Comparison of ENCODE assay signal across 9 mouse cellular contexts in genomic region chrX:48019940-48020339, GRCm38 (mm10). TPM values are rescaled to one million over a fixed set of nuclear protein-coding genes. Genes with fewer than 3 reads are reported as not detected.
DNase-seq lines count a peak whose midpoint lies in the region.
"Had no signal": no experiment of that assay in that cellular context is flagged by ENCODE, and none has a peak within 500 bp of the region (broad histone marks: within the 10 kb centered on the region; RNA-seq: fewer than 3 reads in every experiment).

No protein-coding gene starts in this region.

- no peaks in the 10 kb centered on the region for H3K4me1 ChIP-seq in limb, embryonic 10.5 days
- H3K4me1 ChIP-seq: embryonic facial prominence, embryonic 15.5 days had no signal

- DNase-seq in urinary bladder, adult 18-20 months (ENCODE audit: low spot score in 2 of 2): peak; percentile 24 to 38
- no peak for DNase-seq in urinary bladder, postnatal 10 days (ENCODE audit: low spot score)
- DNase-seq in cerebellum, postnatal 10 days: peak; percentile 86 to 91
- DNase-seq in gastrocnemius, postnatal 14 days: peak; percentile 52
- peak; percentile 32 to 73 for DNase-seq in kidney, adult 8-10 months
- peak; percentile 69 for DNase-seq in limb, embryonic 10.5 days (ENCODE audit: low spot score)
- DNase-seq in ovary, postnatal 14 days (ENCODE audit: low spot score): peak; percentile 61
- DNase-seq in thymus, postnatal 25 days: peak; percentile 76

- intact Hi-C loops in gastrocnemius, postnatal 14 days (cut with DNase I; ENCODE audit: low total_unique reads): no loop called here

- peaks cover 22% of the 10 kb centered on the region for H3K27me3 ChIP-seq in limb, embryonic 10.5 days (ENCODE audit: low read depth, poor library complexity, severe bottlenecking)

- no peak overlapping the region for H3K27ac ChIP-seq in limb, embryonic 10.5 days
- H3K27ac ChIP-seq: embryonic facial prominence, embryonic 15.5 days had no signal

- no peaks in the 10 kb centered on the region for H3K9me3 ChIP-seq in limb, embryonic 10.5 days (replicated peaks)
- H3K9me3 ChIP-seq: embryonic facial prominence, embryonic 15.5 days had no signal

- H3K36me3 ChIP-seq in limb, embryonic 10.5 days: no peaks in the 10 kb centered on the region
- H3K36me3 ChIP-seq: embryonic facial prominence, embryonic 15.5 days had no signal

- 10% methylated on average over 5 of the region's 5 CpGs for WGBS in limb, embryonic 10.5 days

- H3K4me3 ChIP-seq in limb, embryonic 10.5 days: no peak overlapping the region
- H3K4me3 ChIP-seq: embryonic facial prominence, embryonic 15.5 days had no signal

RNA-seq across cellular contexts. Expression of gene Apln, which starts 14.7 kb away (rescaled TPM):
- total RNA-seq in gastrocnemius, postnatal 14 days (2021): 10 to 100 TPM in 1 of 2 experiments, 1 to 10 TPM in 1; 9.1 to 16.8 TPM
- polyA plus RNA-seq in limb, embryonic 10.5 days (2016; fragmentation: Nextera tagmentation; extraction: Ambion mirVana): 4.8 and 5.1 TPM in 2 replicates
